Comparison of ENCODE assay signal across 14 mouse cellular contexts in the genomic region with DNA sequence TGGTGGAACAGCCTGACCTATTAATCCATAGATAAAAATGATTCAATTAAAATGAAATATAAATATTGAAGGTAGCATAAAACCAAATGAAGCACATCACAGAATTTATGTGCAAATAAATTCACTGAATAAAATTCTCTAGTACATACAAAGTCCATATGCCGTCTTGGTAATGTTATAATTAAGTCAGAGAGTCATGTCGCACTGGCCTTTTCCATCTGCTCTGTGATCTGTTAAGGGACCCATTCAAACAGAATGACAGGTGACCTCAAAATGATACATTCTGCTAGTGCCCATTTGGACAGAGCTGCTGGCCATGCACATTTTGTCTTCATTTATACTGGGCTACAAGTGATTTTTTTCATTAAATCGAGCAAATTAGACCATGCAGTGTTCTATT.
"Had no signal": no experiment of that assay in that cellular context is flagged by ENCODE, and none has a peak within 500 bp of the region (broad histone marks: within the 10 kb centered on the region; RNA-seq: fewer than 3 reads in every experiment).

No protein-coding gene starts in this region.

- H3K4me2 ChIP-seq: limb, embryonic 12.5 days; limb, embryonic 15.5 days; liver, embryonic 11.5 days; lung, embryonic 14.5 days; midbrain, embryonic 12.5 days; midbrain, embryonic 15.5 days had no signal

- H3K4me1 ChIP-seq: limb, embryonic 12.5 days; limb, embryonic 15.5 days; midbrain, embryonic 12.5 days; midbrain, embryonic 15.5 days had no signal

- H3K9ac ChIP-seq: limb, embryonic 12.5 days; limb, embryonic 15.5 days; liver, embryonic 14.5 days; liver, postnatal 0 days; lung, embryonic 14.5 days; midbrain, embryonic 12.5 days; midbrain, embryonic 15.5 days had no signal

- H3K4me3 ChIP-seq: limb, embryonic 12.5 days; limb, embryonic 15.5 days; midbrain, embryonic 12.5 days; midbrain, embryonic 15.5 days had no signal

- H3K9me3 ChIP-seq: limb, embryonic 12.5 days; limb, embryonic 15.5 days; midbrain, embryonic 12.5 days; midbrain, embryonic 15.5 days had no signal

- H3K27me3 ChIP-seq: limb, embryonic 12.5 days; limb, embryonic 15.5 days; midbrain, embryonic 12.5 days; midbrain, embryonic 15.5 days had no signal

- H3K27ac ChIP-seq: limb, embryonic 12.5 days; limb, embryonic 15.5 days; liver, embryonic 14.5 days; macrophage; midbrain, embryonic 12.5 days; midbrain, embryonic 15.5 days had no signal

- ATAC-seq: liver, postnatal 0 days; lung, postnatal 0 days; midbrain, embryonic 15.5 days had no signal

- H3K36me3 ChIP-seq: limb, embryonic 12.5 days; limb, embryonic 15.5 days; midbrain, embryonic 12.5 days; midbrain, embryonic 15.5 days had no signal

- DNase-seq: kidney, adult 2 months; left cerebral cortex, postnatal 4 days; liver, postnatal 0 days; lung, embryonic 14.5 days; thymus, adult 18-20 months; thymus, postnatal 36 days had no signal
